Mouse (Mus musculus): Measurements from ENCODE around the gene Ccr7.

Gene Ccr7

GRCm38 (mm10) chr11:99113111-99113510 lies 41.8 kb downstream of the Ccr7 start:
- DNase-seq: no peak

GRCm38 (mm10) chr11:99112700-99113099 lies 42.2 kb downstream of the Ccr7 start:
- no peak for DNase-seq

GRCm38 (mm10) chr11:99111631-99112030 lies 43.2 kb downstream of the Ccr7 start:
- no peak for DNase-seq

GRCm38 (mm10) chr11:99111155-99111554 lies 43.7 kb downstream of the Ccr7 start:
- DNase-seq: peak; percentile 79

GRCm38 (mm10) chr11:99110370-99111110 lies 44.3 kb downstream of the Ccr7 start:
- DNase-seq: no peak

- no peak for DNase-seq
These were observed 46.6 kb downstream of the Ccr7 start for GRCm38 (mm10) chr11:99108296-99108695.

- no peak for DNase-seq
These were observed 48.7 kb downstream of the Ccr7 start for GRCm38 (mm10) chr11:99105981-99106726.

- DNase-seq: no peak
These were observed 50.1 kb downstream of the Ccr7 start for GRCm38 (mm10) chr11:99104609-99105410.

- DNase-seq: no peak
These were observed 52.2 kb downstream of the Ccr7 start for GRCm38 (mm10) chr11:99102575-99103270.

- DNase-seq: no peak
These were observed 53.2 kb downstream of the Ccr7 start for GRCm38 (mm10) chr11:99101693-99102092.

GRCm38 (mm10) chr11:99100215-99100614 lies 54.7 kb downstream of the Ccr7 start:
- DNase-seq: no peak

GRCm38 (mm10) chr11:99099516-99099915 lies 55.4 kb downstream of the Ccr7 start:
- DNase-seq: no peak

GRCm38 (mm10) chr11:99098924-99099323 lies 56.0 kb downstream of the Ccr7 start:
- no peak for DNase-seq

- DNase-seq: no peak
These were observed 57.7 kb downstream of the Ccr7 start for GRCm38 (mm10) chr11:99096996-99097774.

- DNase-seq: no peak
These were observed 58.5 kb downstream of the Ccr7 start for GRCm38 (mm10) chr11:99096417-99096816.

- no peak for DNase-seq
These were observed 59.1 kb downstream of the Ccr7 start for GRCm38 (mm10) chr11:99095759-99096158.

- DNase-seq: no peak
These were observed 59.8 kb downstream of the Ccr7 start for GRCm38 (mm10) chr11:99094911-99095676.
